Mouse (Mus musculus): ENCODE measurements at regions not wholly inside any gene's neighbourhood (a gene's known extent, or its start where the extent isn't known, plus 50 kb on each side); places are given as distances from the start of the nearest gene placed in this dataset.

- TF ChIP-seq NELFE (IDR thresholded peaks at IDR 0.05; ENCODE audit: low read depth, low read length) (no peak), ZNF384 (IDR thresholded peaks at IDR 0.05; ENCODE audit: low read depth, low read length) (no peak), ZMIZ1 (IDR thresholded peaks at IDR 0.05; ENCODE audit: low read depth, low read length) (no peak), EP300 (IDR thresholded peaks at IDR 0.05; ENCODE audit: low read depth in 1 of 2, low read length in 2 of 2) (no peak), CTCF (IDR thresholded peaks at IDR 0.05 in 2 of 3, conservative IDR thresholded peaks at IDR 0.05 in 1 of 3; ENCODE audit: control insufficient read depth in 1 of 3, insufficient read depth in 1 of 3, low read depth in 2 of 3, low read length in 3 of 3, poor library complexity in 1 of 3, severe bottlenecking in 1 of 3) (no peak), RCOR1 (IDR thresholded peaks at IDR 0.05; ENCODE audit: low read depth, low read length) (no peak), POLR2AphosphoS2 (IDR thresholded peaks at IDR 0.05; ENCODE audit: low read length) (no peak)
These were observed 56.9 kb downstream of the Spata19 start for GRCm38 (mm10) chr9:27453476-27453875.
